Mouse (Mus musculus): Measurements from ENCODE around the gene Oaz2. TPM values are rescaled to one million over a fixed set of nuclear protein-coding genes. Genes with fewer than 3 reads are reported as not detected.

Gene Oaz2
- polyA plus RNA-seq (2014; fragmentation: Nextera tagmentation; extraction: Ambion mirVana) = 208 and 218 TPM in 2 replicates

GRCm38 (mm10) chr9:65667701-65668100, at the start of gene Oaz2:
TSS of gene Oaz2 (plus strand) at chr9:65668001.
- Histone ChIP-seq H3K4me3 (ENCODE audit: low read depth, low read length) (no peak within 1 kb of the TSS), H3K36me3 (ENCODE audit: control insufficient read depth, insufficient read depth, low read length) (no peaks in the 10 kb centered on the region), H3K27me3 (ENCODE audit: control insufficient read depth, insufficient read depth, low read length) (no peaks in the 10 kb centered on the region), H3K27ac (ENCODE audit: low read depth, low read length) (no peak within 1 kb of the TSS), H3K9me3 (ENCODE audit: control insufficient read depth, low read length) (no peaks in the 10 kb centered on the region), H3K4me2 (ENCODE audit: low read depth, low read length, severe bottlenecking) (no peak within 1 kb of the TSS), H3K9ac (ENCODE audit: low read length) (no peak within 1 kb of the TSS), H3K4me1 (replicated peaks; ENCODE audit: control insufficient read depth, insufficient read depth, low read length) (no peaks in the 10 kb centered on the region)
- DNase-seq (ENCODE audit: low spot score) (no peak), ATAC-seq (replicated peaks; ENCODE audit: low FRiP score) (no peak)
- WGBS = 93% methylated on average over 8 of the region's 8 CpGs

DNA sequence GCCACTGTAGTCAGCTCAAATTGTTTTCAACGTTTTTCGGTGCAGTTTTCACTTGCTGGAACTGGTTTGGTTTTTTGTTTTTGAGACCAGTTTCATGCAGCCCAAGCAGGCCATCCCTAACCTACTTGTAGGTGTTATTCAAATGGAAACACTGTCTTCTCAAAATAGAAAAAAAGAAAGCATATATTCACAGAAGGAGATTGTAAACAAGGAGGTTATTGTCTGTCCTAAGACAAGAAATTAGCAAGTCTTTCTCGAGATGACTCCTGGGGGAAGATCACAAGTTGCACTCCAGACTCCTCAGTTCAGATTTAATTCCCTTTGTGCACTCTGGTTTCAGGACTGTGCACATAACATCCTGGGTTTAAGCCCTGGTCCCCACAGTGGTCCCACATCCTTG, 48.5 kb upstream of the Oaz2 start:
- no peaks in the 10 kb centered on the region for H3K4me1 ChIP-seq (replicated peaks; ENCODE audit: control insufficient read depth, insufficient read depth, low read length)
- H3K27ac ChIP-seq (ENCODE audit: low read depth, low read length) = no peak overlapping the region
- H3K9ac ChIP-seq (ENCODE audit: low read length) = no peak overlapping the region
- ATAC-seq (replicated peaks; ENCODE audit: low FRiP score) = no peak
- DNase-seq (ENCODE audit: low spot score) = no peak
- H3K36me3 ChIP-seq (ENCODE audit: control insufficient read depth, insufficient read depth, low read length) = no peaks in the 10 kb centered on the region
- H3K27me3 ChIP-seq (ENCODE audit: control insufficient read depth, insufficient read depth, low read length) = no peaks in the 10 kb centered on the region
- WGBS = 66% methylated on average over 3 of the region's 3 CpGs
- H3K4me2 ChIP-seq (ENCODE audit: low read depth, low read length, severe bottlenecking) = no peak overlapping the region
- H3K4me3 ChIP-seq (ENCODE audit: low read depth, low read length) = no peak overlapping the region
- H3K9me3 ChIP-seq (ENCODE audit: control insufficient read depth, low read length) = no peaks in the 10 kb centered on the region

DNA sequence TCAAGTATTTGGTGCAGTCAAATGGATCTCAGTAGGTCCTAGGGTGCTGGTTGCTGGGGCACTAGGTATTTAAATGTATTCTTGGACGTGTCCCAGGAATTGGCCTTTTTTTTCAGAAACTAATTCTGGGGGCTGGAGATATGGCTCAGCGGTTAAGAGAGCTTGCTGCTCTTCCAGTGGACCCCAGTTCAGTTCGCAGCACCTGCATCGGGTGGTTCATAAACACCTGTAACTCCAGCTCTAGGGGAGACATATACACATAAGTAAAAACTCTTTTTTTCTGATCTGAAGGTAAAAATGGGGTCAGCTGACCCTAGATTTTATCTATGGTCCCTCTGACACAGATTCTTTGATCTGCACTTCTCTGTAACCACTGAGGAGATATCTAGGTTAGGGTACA, 46.6 kb upstream of the Oaz2 start:
- H3K36me3 ChIP-seq (ENCODE audit: control insufficient read depth, insufficient read depth, low read length) = no peaks in the 10 kb centered on the region
- no peak overlapping the region for H3K4me3 ChIP-seq (ENCODE audit: low read depth, low read length)
- no peak for ATAC-seq (replicated peaks; ENCODE audit: low FRiP score)
- H3K9me3 ChIP-seq (ENCODE audit: control insufficient read depth, low read length) = no peaks in the 10 kb centered on the region
- H3K9ac ChIP-seq (ENCODE audit: low read length) = no peak overlapping the region
- H3K27me3 ChIP-seq (ENCODE audit: control insufficient read depth, insufficient read depth, low read length) = no peaks in the 10 kb centered on the region
- no peaks in the 10 kb centered on the region for H3K4me1 ChIP-seq (replicated peaks; ENCODE audit: control insufficient read depth, insufficient read depth, low read length)
- no peak overlapping the region for H3K4me2 ChIP-seq (ENCODE audit: low read depth, low read length, severe bottlenecking)
- 93% methylated on average over 4 of the region's 4 CpGs for WGBS
- DNase-seq (ENCODE audit: low spot score) = no peak
- H3K27ac ChIP-seq (ENCODE audit: low read depth, low read length) = no peak overlapping the region

- Histone ChIP-seq H3K27me3 (ENCODE audit: control insufficient read depth, insufficient read depth, low read length) (no peaks in the 10 kb centered on the region), H3K4me2 (ENCODE audit: low read depth, low read length, severe bottlenecking) (no peak overlapping the region), H3K9me3 (ENCODE audit: control insufficient read depth, low read length) (no peaks in the 10 kb centered on the region), H3K36me3 (ENCODE audit: control insufficient read depth, insufficient read depth, low read length) (no peaks in the 10 kb centered on the region), H3K4me3 (ENCODE audit: low read depth, low read length) (no peak overlapping the region), H3K9ac (ENCODE audit: low read length) (no peak overlapping the region), H3K27ac (ENCODE audit: low read depth, low read length) (no peak overlapping the region), H3K4me1 (replicated peaks; ENCODE audit: control insufficient read depth, insufficient read depth, low read length) (no peaks in the 10 kb centered on the region)
- ATAC-seq (replicated peaks; ENCODE audit: low FRiP score) = no peak
- 79% methylated on average over 2 of the region's 2 CpGs for WGBS
- DNase-seq (ENCODE audit: low spot score) = no peak
Observed at GRCm38 (mm10) chr9:65621666-65622065, 46.1 kb upstream of the Oaz2 start.

GRCm38 (mm10) chr9:65622826-65623225, 45.0 kb upstream of the Oaz2 start:
- no peaks in the 10 kb centered on the region for H3K9me3 ChIP-seq (ENCODE audit: control insufficient read depth, low read length)
- no peaks in the 10 kb centered on the region for H3K36me3 ChIP-seq (ENCODE audit: control insufficient read depth, insufficient read depth, low read length)
- no peak overlapping the region for H3K4me3 ChIP-seq (ENCODE audit: low read depth, low read length)
- WGBS = 94% methylated on average over 5 of the region's 5 CpGs
- H3K27ac ChIP-seq (ENCODE audit: low read depth, low read length) = no peak overlapping the region
- H3K27me3 ChIP-seq (ENCODE audit: control insufficient read depth, insufficient read depth, low read length) = peaks cover 5% of the 10 kb centered on the region
- no peak for ATAC-seq (replicated peaks; ENCODE audit: low FRiP score)
- DNase-seq (ENCODE audit: low spot score) = no peak
- no peaks in the 10 kb centered on the region for H3K4me1 ChIP-seq (replicated peaks; ENCODE audit: control insufficient read depth, insufficient read depth, low read length)
- no peak overlapping the region for H3K4me2 ChIP-seq (ENCODE audit: low read depth, low read length, severe bottlenecking)
- no peak overlapping the region for H3K9ac ChIP-seq (ENCODE audit: low read length)

DNA sequence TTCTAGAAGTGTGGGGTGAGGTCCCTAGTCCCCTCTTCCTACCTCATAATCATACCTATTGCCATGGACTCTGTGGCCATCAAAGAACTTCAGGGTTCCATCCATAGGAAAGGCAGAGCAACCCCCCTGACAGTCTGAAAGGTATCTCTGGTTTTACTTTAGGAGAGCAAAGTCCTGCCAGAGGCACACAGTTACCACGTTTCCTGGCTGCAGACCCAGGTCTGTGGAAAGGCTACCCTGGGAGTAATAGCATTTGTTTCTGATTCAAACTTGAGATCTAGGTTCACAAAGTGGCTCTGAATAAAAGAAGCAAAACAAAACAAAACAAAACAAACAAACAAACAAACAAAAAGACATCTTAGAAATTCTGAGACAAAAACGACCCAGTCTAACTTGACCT, 43.5 kb upstream of the Oaz2 start:
- Histone ChIP-seq H3K36me3 (ENCODE audit: control insufficient read depth, insufficient read depth, low read length) (no peaks in the 10 kb centered on the region), H3K27me3 (ENCODE audit: control insufficient read depth, insufficient read depth, low read length) (peaks cover 15% of the 10 kb centered on the region), H3K9ac (ENCODE audit: low read length) (no peak overlapping the region), H3K4me3 (ENCODE audit: low read depth, low read length) (no peak overlapping the region), H3K4me2 (ENCODE audit: low read depth, low read length, severe bottlenecking) (no peak overlapping the region), H3K9me3 (ENCODE audit: control insufficient read depth, low read length) (no peaks in the 10 kb centered on the region), H3K27ac (ENCODE audit: low read depth, low read length) (no peak overlapping the region), H3K4me1 (replicated peaks; ENCODE audit: control insufficient read depth, insufficient read depth, low read length) (peaks cover 4% of the 10 kb centered on the region; the same call in 1 of the 2 replicates)
- WGBS = 80% methylated on average over 2 of the region's 2 CpGs
- ATAC-seq (replicated peaks; ENCODE audit: low FRiP score) = no peak
- no peak for DNase-seq (ENCODE audit: low spot score)

GRCm38 (mm10) chr9:65629025-65629766, 38.6 kb upstream of the Oaz2 start, which contains the start of gene Rbpms2:
TSS of gene Rbpms2 (plus strand) at chr9:65629648.
- peaks cover 31% of the 10 kb centered on the region for H3K27me3 ChIP-seq (ENCODE audit: control insufficient read depth, insufficient read depth, low read length)
- 1% methylated on average over 38 of the region's 40 CpGs for WGBS

DNA sequence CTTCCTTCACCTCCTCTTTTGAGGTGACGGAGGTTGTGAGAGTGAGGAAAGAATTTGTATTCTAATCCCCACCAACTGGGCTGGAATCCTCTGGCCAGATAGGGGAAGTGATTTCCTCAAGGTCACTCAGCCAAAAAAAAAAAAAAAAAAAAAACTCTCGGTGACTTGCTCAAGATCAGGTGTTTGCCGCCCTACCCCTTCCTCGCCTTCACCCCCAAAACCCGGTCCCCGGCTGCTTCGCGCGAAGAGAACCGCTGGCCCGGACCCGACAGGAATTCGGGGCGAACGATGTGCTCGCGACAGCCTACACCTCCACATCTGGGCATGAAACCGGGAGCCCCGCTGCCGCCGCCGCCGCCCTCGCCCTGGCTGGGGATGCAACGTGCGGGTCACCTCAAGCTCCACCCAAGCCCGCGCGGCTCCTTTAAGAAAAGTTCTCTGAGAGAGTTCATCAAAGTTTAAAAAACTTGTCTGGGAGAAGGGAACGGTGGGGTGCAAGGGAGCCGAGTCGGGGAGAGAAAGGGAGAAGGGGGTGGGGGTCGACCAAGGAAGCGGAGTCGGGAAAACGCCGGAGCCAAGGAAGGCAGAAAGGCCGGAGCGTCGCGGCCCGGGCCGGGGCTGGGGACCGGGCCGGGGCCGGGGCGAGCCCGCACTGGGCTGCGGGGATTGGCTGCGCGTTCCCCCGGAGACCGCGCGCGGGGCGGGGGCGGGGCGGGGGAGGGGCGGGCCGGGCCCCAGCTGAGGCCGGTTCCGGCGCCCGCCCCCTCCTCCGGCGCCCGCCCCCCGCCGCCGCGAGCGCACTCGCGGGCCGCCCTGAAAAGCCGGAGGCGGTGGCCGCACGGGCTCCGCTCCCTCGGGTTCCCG, 37.8 kb upstream of the Oaz2 start:
- Histone ChIP-seq H3K9ac (ENCODE audit: low read length) (peak overlapping the region; percentile 68), H3K4me3 (ENCODE audit: low read depth, low read length) (peak overlapping the region; percentile 60), H3K27ac (ENCODE audit: low read depth, low read length) (no peak overlapping the region), H3K4me1 (replicated peaks; ENCODE audit: control insufficient read depth, insufficient read depth, low read length) (peaks cover 15% of the 10 kb centered on the region), H3K27me3 (ENCODE audit: control insufficient read depth, insufficient read depth, low read length) (peaks cover 31% of the 10 kb centered on the region), H3K36me3 (ENCODE audit: control insufficient read depth, insufficient read depth, low read length) (no peaks in the 10 kb centered on the region), H3K9me3 (ENCODE audit: control insufficient read depth, low read length) (no peaks in the 10 kb centered on the region), H3K4me2 (ENCODE audit: low read depth, low read length, severe bottlenecking) (peak overlapping the region; percentile 100)
- ATAC-seq (replicated peaks; ENCODE audit: low FRiP score) = peak; percentile 81
- under 1% methylated on average over 37 of the region's 83 CpGs for WGBS
- peak; percentile 81 for DNase-seq (ENCODE audit: low spot score)

More at GRCm38 (mm10) chr9:65629025-65629766, 38.6 kb upstream of the Oaz2 start, which contains the start of gene Rbpms2:
- DNase-seq (ENCODE audit: low spot score) = peak; percentile 64
- no peak for ATAC-seq (replicated peaks; ENCODE audit: low FRiP score)
- peak within 1 kb of the TSS; percentile 68 for H3K9ac ChIP-seq (ENCODE audit: low read length)
- no peaks in the 10 kb centered on the region for H3K36me3 ChIP-seq (ENCODE audit: control insufficient read depth, insufficient read depth, low read length)
- H3K4me3 ChIP-seq (ENCODE audit: low read depth, low read length) = peak within 1 kb of the TSS; percentile 60
- no peak within 1 kb of the TSS for H3K27ac ChIP-seq (ENCODE audit: low read depth, low read length)
- peak within 1 kb of the TSS; percentile 100 for H3K4me2 ChIP-seq (ENCODE audit: low read depth, low read length, severe bottlenecking)
- peaks cover 15% of the 10 kb centered on the region for H3K4me1 ChIP-seq (replicated peaks; ENCODE audit: control insufficient read depth, insufficient read depth, low read length)
- H3K9me3 ChIP-seq (ENCODE audit: control insufficient read depth, low read length) = no peaks in the 10 kb centered on the region

Data from forebrain, embryonic 11.5 days (tissue).